Mouse (Mus musculus): Measurements from ENCODE around the gene Fam208a. TPM values are rescaled to one million over a fixed set of nuclear protein-coding genes. Genes with fewer than 3 reads are reported as not detected.

Gene Fam208a
- polyA plus RNA-seq, 1 experiment from 2014 or later: 21.6 TPM

DNA sequence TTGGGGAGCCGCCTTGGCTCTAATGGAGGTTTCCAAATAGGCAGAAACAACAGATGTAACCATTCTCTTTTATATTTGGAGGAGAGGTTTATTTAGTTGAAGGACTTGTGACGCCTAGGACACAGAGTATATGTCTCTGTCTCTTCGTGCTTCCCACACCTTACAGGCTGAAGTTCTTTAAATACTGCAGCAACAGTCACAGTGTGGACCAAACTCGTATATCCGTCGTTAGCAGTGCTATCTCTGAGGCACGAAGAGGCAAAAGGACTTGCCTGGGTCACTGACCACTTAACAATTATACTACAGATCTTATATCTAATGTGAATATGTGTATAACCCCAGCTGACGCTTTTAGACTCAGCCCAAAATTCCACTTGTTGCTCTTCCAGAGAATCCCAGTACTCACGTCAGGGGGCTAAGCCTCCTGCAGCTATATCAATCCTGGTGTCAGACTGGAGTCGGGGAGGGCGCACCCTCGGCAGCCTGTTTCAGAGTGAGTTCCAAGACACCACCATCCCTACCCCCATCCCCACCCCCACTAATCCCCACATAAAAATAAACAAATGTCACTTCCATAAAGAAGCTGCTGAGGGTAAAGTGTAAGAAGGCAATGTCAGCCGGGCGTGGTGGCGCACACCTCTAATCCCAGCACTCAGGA, 80.1 kb downstream of the Fam208a start:
- WGBS: 34% methylated on average over 15 of the region's 15 CpGs
- peak; percentile 52 for ATAC-seq (ENCODE audit: low FRiP score)

DNA sequence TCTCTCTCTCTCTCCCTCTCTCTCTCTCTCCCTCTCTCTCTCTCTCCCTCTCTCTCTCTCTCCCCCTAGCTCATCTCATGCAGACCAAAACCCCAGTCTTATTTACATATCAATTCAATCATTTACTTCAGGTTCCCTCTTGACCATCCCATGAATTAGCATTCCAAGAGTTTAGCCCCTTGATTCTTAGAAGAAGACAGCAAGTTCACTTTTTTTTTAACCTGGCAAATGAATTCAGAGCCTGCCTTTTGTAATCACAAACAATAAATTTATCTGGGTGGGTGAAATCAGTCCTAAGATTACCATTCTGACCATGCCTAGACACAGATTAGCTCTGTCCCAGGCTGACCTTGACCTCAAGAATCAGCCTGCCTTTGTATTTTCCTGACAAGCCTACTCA, 95.9 kb downstream of the Fam208a start:
- no peak overlapping the region for H3K27ac ChIP-seq
- no peaks in the 10 kb centered on the region for H3K27me3 ChIP-seq
- H3K4me3 ChIP-seq (replicated peaks): no peak overlapping the region
- ATAC-seq (ENCODE audit: low FRiP score): no peak
- no peaks in the 10 kb centered on the region for H3K9me3 ChIP-seq
- H3K4me2 ChIP-seq: no peak overlapping the region
- no peaks in the 10 kb centered on the region for H3K4me1 ChIP-seq
- no peaks in the 10 kb centered on the region for H3K36me3 ChIP-seq (replicated peaks)
- no peak overlapping the region for H3K9ac ChIP-seq

More for the DNA sequence above, 80.1 kb downstream of the Fam208a start:
- H3K9me3 ChIP-seq: no peaks in the 10 kb centered on the region
- H3K4me2 ChIP-seq: peak overlapping the region; percentile 69
- peak overlapping the region; percentile 66; the same call in 1 of the 2 replicates for H3K27ac ChIP-seq
- H3K4me1 ChIP-seq: peaks cover 11% of the 10 kb centered on the region
- peak overlapping the region; percentile 80 for H3K9ac ChIP-seq
- H3K36me3 ChIP-seq (replicated peaks): no peaks in the 10 kb centered on the region; the same call in 1 of the 2 replicates
- H3K4me3 ChIP-seq (replicated peaks): peak overlapping the region; percentile 79
- no peaks in the 10 kb centered on the region for H3K27me3 ChIP-seq

Small RNA genes lying within 50 kb of the gene (microRNA-seq; reads per million reads assigned to microRNA genes)
- not detected for gene Gm23633

Other genes starting within 250 kb of the Fam208a start
- gene Ccdc66, start 79.6 kb downstream of the Fam208a start, polyA plus RNA-seq (2016; fragmentation: Nextera tagmentation; extraction: Ambion mirVana): 17.3 and 18.6 TPM in 2 replicates
- gene Erc2, start 193.6 kb downstream of the Fam208a start, polyA plus RNA-seq (2016; fragmentation: Nextera tagmentation; extraction: Ambion mirVana): 29.2 and 31.7 TPM in 2 replicates

All from forebrain, embryonic 12.5 days (tissue).